In the genomic region with DNA sequence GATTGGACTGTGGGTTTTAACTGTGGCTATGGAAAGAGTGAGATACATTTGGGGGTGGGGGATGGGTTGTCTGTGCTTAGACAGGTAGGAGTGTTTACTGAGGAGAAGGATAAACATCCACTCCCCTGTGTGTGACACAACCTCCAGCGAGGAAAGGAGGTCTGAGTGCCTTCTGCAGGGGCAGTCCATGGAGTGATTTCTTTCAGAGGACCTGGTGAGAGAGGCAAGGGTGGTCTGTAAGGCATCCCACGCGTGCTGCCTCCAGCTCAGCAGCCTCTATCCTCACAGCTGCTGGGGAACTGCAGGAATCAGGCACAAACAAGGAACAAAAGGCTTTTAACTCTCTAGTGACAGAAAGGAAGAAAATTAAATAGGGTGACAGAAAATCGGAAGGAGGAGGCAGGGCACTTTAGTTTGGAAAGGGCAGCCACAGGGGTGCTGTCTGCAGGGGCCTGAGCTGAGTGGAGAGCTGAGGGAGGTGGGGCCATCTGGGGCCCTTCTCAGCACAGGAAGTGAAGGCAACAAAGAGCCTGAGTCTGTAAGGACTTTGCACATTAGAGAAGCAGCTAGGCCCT, we compare ENCODE assay signal across 10 mouse cellular contexts. TPM values are rescaled to one million over a fixed set of nuclear protein-coding genes. Genes with fewer than 3 reads are reported as not detected.
DNase-seq lines count a peak whose midpoint lies in the region; ATAC-seq lines count a peak whose summit lies in the region.
"Had no signal": no experiment of that assay in that cellular context is flagged by ENCODE, and none has a peak within 500 bp of the region (broad histone marks: within the 10 kb centered on the region; RNA-seq: fewer than 3 reads in every experiment).

No protein-coding gene starts in this region.

- no peaks in the 10 kb centered on the region for H3K27me3 ChIP-seq in liver, embryonic 11.5 days (replicated peaks; ENCODE audit: control insufficient read depth, insufficient read depth, low read length)
- H3K27me3 ChIP-seq in forebrain, embryonic 12.5 days = no peaks in the 10 kb centered on the region
- no peaks in the 10 kb centered on the region for H3K27me3 ChIP-seq in liver, embryonic 15.5 days
- H3K27me3 ChIP-seq: Patski had no signal

- H3K4me3 ChIP-seq in liver, embryonic 11.5 days (ENCODE audit: low read depth, low read length) = no peak overlapping the region
- no peak overlapping the region for H3K4me3 ChIP-seq in forebrain, embryonic 12.5 days (replicated peaks)
- H3K4me3 ChIP-seq in liver, embryonic 15.5 days (replicated peaks) = no peak overlapping the region

- 0 out of 2 replicates have a peak overlapping the region, but pooled peaks have one; percentile 27 for H3K9ac ChIP-seq in liver, embryonic 11.5 days (ENCODE audit: low read depth, low read length)
- no peak overlapping the region for H3K9ac ChIP-seq in forebrain, embryonic 12.5 days
- H3K9ac ChIP-seq in liver, embryonic 15.5 days = no peak overlapping the region

- no peaks in the 10 kb centered on the region for H3K36me3 ChIP-seq in liver, embryonic 11.5 days (ENCODE audit: control insufficient read depth, insufficient read depth, low read length)
- no peaks in the 10 kb centered on the region for H3K36me3 ChIP-seq in forebrain, embryonic 12.5 days (replicated peaks)
- H3K36me3 ChIP-seq in liver, embryonic 15.5 days (replicated peaks) = no peaks in the 10 kb centered on the region

- peak overlapping the region; percentile 12; the same call in 1 of the 2 replicates for H3K4me2 ChIP-seq in liver, embryonic 11.5 days
- peak overlapping the region; percentile 27 for H3K4me2 ChIP-seq in forebrain, embryonic 12.5 days
- H3K4me2 ChIP-seq in liver, embryonic 15.5 days = peak overlapping the region; percentile 30; the same call in 1 of the 2 replicates

- peak overlapping the region; percentile 69 for H3K27ac ChIP-seq in liver, embryonic 11.5 days (ENCODE audit: low read depth, low read length)
- peak overlapping the region; percentile 78 for H3K27ac ChIP-seq in forebrain, embryonic 12.5 days
- H3K27ac ChIP-seq in liver, embryonic 15.5 days (replicated peaks) = peak overlapping the region; percentile 31

- no peak for DNase-seq in liver, embryonic 11.5 days (ENCODE audit: low spot score)
- no peak for DNase-seq in liver
- DNase-seq in thymus, postnatal 14 days = peak; percentile 71
- DNase-seq in T-cell, adult 2 months (ENCODE audit: low spot score) = no peak
- no peak for DNase-seq in adrenal gland, postnatal 14 days
- DNase-seq: gastrocnemius, postnatal 36 days had no signal

- WGBS in liver, embryonic 11.5 days = 26% methylated on average over 4 of the region's 4 CpGs
- 4% methylated on average over 4 of the region's 4 CpGs for WGBS in forebrain, embryonic 12.5 days
- 48% methylated on average over 4 of the region's 4 CpGs for WGBS in liver, embryonic 15.5 days (ENCODE audit: insufficient replicate concordance)

- H3K4me1 ChIP-seq in liver, embryonic 11.5 days (replicated peaks; ENCODE audit: control insufficient read depth, insufficient read depth, low read length) = peaks cover 23% of the 10 kb centered on the region
- peaks cover 20% of the 10 kb centered on the region for H3K4me1 ChIP-seq in forebrain, embryonic 12.5 days
- H3K4me1 ChIP-seq in liver, embryonic 15.5 days (replicated peaks) = peaks cover 22% of the 10 kb centered on the region

- no peaks in the 10 kb centered on the region for H3K9me3 ChIP-seq in liver, embryonic 11.5 days (ENCODE audit: control insufficient read depth, low read length)
- H3K9me3 ChIP-seq in forebrain, embryonic 12.5 days = no peaks in the 10 kb centered on the region
- no peaks in the 10 kb centered on the region for H3K9me3 ChIP-seq in liver, embryonic 15.5 days (replicated peaks)

- peak; percentile 65 for ATAC-seq in liver, embryonic 11.5 days (replicated peaks; ENCODE audit: low FRiP score)
- peak; percentile 89 for ATAC-seq in forebrain, embryonic 12.5 days (ENCODE audit: low FRiP score)
- ATAC-seq in liver, embryonic 15.5 days (ENCODE audit: insufficient read depth) = peak; percentile 59; the same call in 1 of the 2 replicates
- ATAC-seq in megakaryocyte progenitor cell, adult 5-6 weeks (replicated peaks; ENCODE audit: poor library complexity) = no peak
- ATAC-seq: Patski had no signal

RNA-seq across cellular contexts. Expression of gene Lrmp, which starts 0.7 kb away (rescaled TPM):
- 27.1 and 28.8 TPM in 2 replicates for polyA plus RNA-seq in liver, embryonic 11.5 days (2014; fragmentation: Nextera tagmentation; extraction: Ambion mirVana)
- 0.88 and 1.0 TPM in 2 replicates for polyA plus RNA-seq in forebrain, embryonic 12.5 days (2016; fragmentation: Nextera tagmentation; extraction: Ambion mirVana)
- 14.5 and 15.1 TPM in 2 replicates for polyA plus RNA-seq in liver, embryonic 15.5 days (2015; fragmentation: Nextera tagmentation; extraction: Ambion mirVana)
- 42.1 and 42.6 TPM in 2 replicates for total RNA-seq in megakaryocyte progenitor cell, adult 5-6 weeks (2015)
- total RNA-seq in megakaryocyte progenitor cell, adult 5-6 weeks (2017) = 93.6 and 125 TPM in 2 replicates
- total RNA-seq in adrenal gland, postnatal 14 days (2021) = 5.3 and 15.6 TPM in 2 replicates

RNA-seq across cellular contexts. Expression of gene Bcat1, which starts 40.2 kb away (rescaled TPM):
- 5.0 and 6.0 TPM in 2 replicates for polyA plus RNA-seq in liver, embryonic 11.5 days (2014; fragmentation: Nextera tagmentation; extraction: Ambion mirVana)
- polyA plus RNA-seq in forebrain, embryonic 12.5 days (2016; fragmentation: Nextera tagmentation; extraction: Ambion mirVana) = 98.9 and 105 TPM in 2 replicates
- polyA plus RNA-seq in liver, embryonic 15.5 days (2015; fragmentation: Nextera tagmentation; extraction: Ambion mirVana) = 0.94 and 1.3 TPM in 2 replicates
- 0.27 and 0.29 TPM in 2 replicates for total RNA-seq in megakaryocyte progenitor cell, adult 5-6 weeks (2015)
- total RNA-seq in megakaryocyte progenitor cell, adult 5-6 weeks (2017) = 1.1 and 1.5 TPM in 2 replicates
- 5.9 and 8.0 TPM in 2 replicates for total RNA-seq in adrenal gland, postnatal 14 days (2021)

Comparison
In these comparisons a context has a peak if more than half of its experiments do, and no peak if none do; other contexts are left out.
1. RNA of gene Bcat1, which starts 40.2 kb away (polyA plus RNA-seq): 98.9 to 105 TPM in forebrain, embryonic 12.5 days; 5.0 to 6.0 TPM in liver, embryonic 11.5 days and 0.94 to 1.3 TPM in liver, embryonic 15.5 days; every median in the first group is over 10 times any median in the second.
2. Peak in every context shown above with its lines, with median percentiles within 50 percentile points of each other: H3K27ac ChIP-seq and H3K4me2 ChIP-seq.